In genomic region chr15:81522761-81523168, GRCm38 (mm10) we compare ENCODE assay signal across 7 mouse cellular contexts. TPM values are rescaled to one million over a fixed set of nuclear protein-coding genes. Genes with fewer than 3 reads are reported as not detected.
DNase-seq lines count a peak whose midpoint lies in the region; ATAC-seq and TF ChIP-seq lines count a peak whose summit lies in the region.

No protein-coding gene starts in this region.

- H3K9me3 ChIP-seq in embryonic facial prominence, embryonic 14.5 days (ENCODE audit: control insufficient read depth, low read length): no peaks in the 10 kb centered on the region
- no peaks in the 10 kb centered on the region for H3K9me3 ChIP-seq in intestine, embryonic 16.5 days (ENCODE audit: control insufficient read depth, low read length)
- no peaks in the 10 kb centered on the region for H3K9me3 ChIP-seq in midbrain, postnatal 0 days (ENCODE audit: low read length)

- H3K36me3 ChIP-seq in spleen, adult 2 months (ENCODE audit: control insufficient read depth, insufficient read depth, low read length): no peaks in the 10 kb centered on the region
- H3K36me3 ChIP-seq in embryonic facial prominence, embryonic 14.5 days (ENCODE audit: control insufficient read depth, insufficient read depth, low read length): no peaks in the 10 kb centered on the region
- H3K36me3 ChIP-seq in intestine, embryonic 16.5 days (ENCODE audit: control insufficient read depth, insufficient read depth, low read length): no peaks in the 10 kb centered on the region
- H3K36me3 ChIP-seq in midbrain, postnatal 0 days (ENCODE audit: insufficient read depth, low read length): no peaks in the 10 kb centered on the region

- H3K4me3 ChIP-seq in spleen, adult 2 months (ENCODE audit: extremely low read depth, insufficient read depth, insufficient read length): peak overlapping the region; percentile 93
- H3K4me3 ChIP-seq in embryonic facial prominence, embryonic 14.5 days (ENCODE audit: low read depth, low read length): peak overlapping the region; percentile 66
- peak overlapping the region; percentile 68 for H3K4me3 ChIP-seq in intestine, embryonic 16.5 days (ENCODE audit: low read length)
- H3K4me3 ChIP-seq in midbrain, postnatal 0 days (ENCODE audit: low read depth, low read length): peak overlapping the region; percentile 58

- peak overlapping the region; percentile 72 for H3K9ac ChIP-seq in embryonic facial prominence, embryonic 14.5 days (ENCODE audit: low read depth, low read length)
- H3K9ac ChIP-seq in intestine, embryonic 16.5 days (ENCODE audit: low read depth, low read length): peak overlapping the region; percentile 85
- H3K9ac ChIP-seq in midbrain, postnatal 0 days (replicated peaks; ENCODE audit: low read length, poor library complexity, severe bottlenecking): peak overlapping the region; percentile 77

- H3K4me1 ChIP-seq in spleen, adult 2 months (ENCODE audit: control insufficient read depth, insufficient read depth, insufficient read length): peaks cover 3% of the 10 kb centered on the region; the same call in 1 of the 2 replicates
- H3K4me1 ChIP-seq in embryonic facial prominence, embryonic 14.5 days (ENCODE audit: control insufficient read depth, insufficient read depth, low read length): no peaks in the 10 kb centered on the region
- no peaks in the 10 kb centered on the region; the same call in 1 of the 2 replicates for H3K4me1 ChIP-seq in intestine, embryonic 16.5 days (ENCODE audit: control insufficient read depth, insufficient read depth, low read length)
- H3K4me1 ChIP-seq in midbrain, postnatal 0 days (ENCODE audit: insufficient read depth, low read length): no peaks in the 10 kb centered on the region

- H3K4me2 ChIP-seq in embryonic facial prominence, embryonic 14.5 days (ENCODE audit: low read depth, low read length): peak overlapping the region; percentile 99
- peak overlapping the region; percentile 92 for H3K4me2 ChIP-seq in intestine, embryonic 16.5 days (ENCODE audit: low read depth, low read length)
- H3K4me2 ChIP-seq in midbrain, postnatal 0 days (ENCODE audit: low read depth, low read length, poor library complexity, severe bottlenecking): peak overlapping the region; percentile 95

- ATAC-seq in embryonic facial prominence, embryonic 14.5 days (ENCODE audit: low read depth): peak; percentile 72
- peak; percentile 91 for ATAC-seq in intestine, embryonic 16.5 days
- ATAC-seq in midbrain, postnatal 0 days (ENCODE audit: low FRiP score): peak; percentile 35; the same call in 1 of the 2 replicates

- TF ChIP-seq POLR2A in spleen, adult 2 months (IDR thresholded peaks at IDR 0.05; ENCODE audit: low read depth, low read length): no peak; the same call in 1 of the 2 replicates

- peak overlapping the region; percentile 100 for H3K27ac ChIP-seq in spleen, adult 2 months (ENCODE audit: insufficient read depth, low read length)
- peak overlapping the region; percentile 91 for H3K27ac ChIP-seq in embryonic facial prominence, embryonic 14.5 days (replicated peaks; ENCODE audit: low read depth, low read length)
- H3K27ac ChIP-seq in intestine, embryonic 16.5 days (ENCODE audit: low read length): peak overlapping the region; percentile 98
- peak overlapping the region; percentile 84 for H3K27ac ChIP-seq in midbrain, postnatal 0 days (ENCODE audit: low read depth, low read length)

- TF ChIP-seq CTCF in spleen, adult 2 months (IDR thresholded peaks at IDR 0.05; ENCODE audit: extremely low read depth, insufficient read depth, insufficient read length, insufficient replicate concordance): no peak
- TF ChIP-seq CTCF in midbrain, postnatal 0 days (IDR thresholded peaks at IDR 0.05): no peak

- peak in 1 of 2 experiments; percentile 86 for DNase-seq in spleen, adult 2 months (ENCODE audit: low read depth in 1 of 2, low spot score in 2 of 2)
- DNase-seq in spleen, postnatal 14 days (ENCODE audit: low spot score in 2 of 2): no peak
- DNase-seq in embryonic facial prominence, embryonic 14.5 days (ENCODE audit: low spot score): peak; percentile 60
- DNase-seq in midbrain, postnatal 0 days (ENCODE audit: low spot score): peak; percentile 14
- DNase-seq in cerebellum, adult 9-10 months: no peak
- no peak for DNase-seq in adrenal gland, postnatal 25 days

- under 1% methylated on average over 16 of the region's 16 CpGs for WGBS in spleen, adult 2 months
- WGBS in embryonic facial prominence, embryonic 14.5 days: 0% methylated on average over 10 of the region's 16 CpGs
- WGBS in intestine, embryonic 16.5 days: 1% methylated on average over 16 of the region's 16 CpGs
- WGBS in midbrain, postnatal 0 days: under 1% methylated on average over 15 of the region's 16 CpGs

- H3K27me3 ChIP-seq in spleen, adult 2 months (ENCODE audit: control insufficient read depth, insufficient read depth, low read length): no peaks in the 10 kb centered on the region
- no peaks in the 10 kb centered on the region for H3K27me3 ChIP-seq in embryonic facial prominence, embryonic 14.5 days (replicated peaks; ENCODE audit: control insufficient read depth, insufficient read depth, low read length)
- H3K27me3 ChIP-seq in intestine, embryonic 16.5 days (replicated peaks; ENCODE audit: control insufficient read depth, insufficient read depth, low read length): no peaks in the 10 kb centered on the region
- no peaks in the 10 kb centered on the region for H3K27me3 ChIP-seq in midbrain, postnatal 0 days (ENCODE audit: insufficient read depth, low read length)

RNA-seq across cellular contexts. Expression of gene Rbx1, which starts 56.7 kb away (rescaled TPM):
- polyA plus RNA-seq in spleen, adult 2 months (2012; rRNA removed): 32.3 and 32.9 TPM in 2 replicates
- polyA plus RNA-seq in embryonic facial prominence, embryonic 14.5 days (2014; fragmentation: Nextera tagmentation; extraction: Ambion mirVana): 490 and 495 TPM in 2 replicates
- polyA plus RNA-seq in intestine, embryonic 16.5 days (2015; fragmentation: Nextera tagmentation; extraction: Ambion mirVana): 378 and 400 TPM in 2 replicates
- total RNA-seq in midbrain, postnatal 0 days (2014; rRNA removed): 152 and 155 TPM in 2 replicates
- 397 and 411 TPM in 2 replicates for polyA plus RNA-seq in midbrain, postnatal 0 days (2015; fragmentation: Nextera tagmentation; extraction: Ambion mirVana)
- total RNA-seq in adrenal gland, postnatal 25 days (2021): 107 and 141 TPM in 2 replicates

Comparison
In these comparisons a context has a peak if more than half of its experiments do, and no peak if none do; other contexts are left out.
1. DNase-seq: peak in embryonic facial prominence, embryonic 14.5 days (single experiment) and midbrain, postnatal 0 days (single experiment); none in spleen, postnatal 14 days (0 of 2), cerebellum, adult 9-10 months (single experiment) and adrenal gland, postnatal 25 days (single experiment).
2. ATAC-seq: peak in every context shown above with its lines; median percentile 91 in intestine, embryonic 16.5 days; 72 in embryonic facial prominence, embryonic 14.5 days; 35 in midbrain, postnatal 0 days.
3. RNA of gene Rbx1, which starts 56.7 kb away (polyA plus RNA-seq): 490 to 495 TPM in embryonic facial prominence, embryonic 14.5 days, 378 to 400 TPM in intestine, embryonic 16.5 days and 397 to 411 TPM in midbrain, postnatal 0 days; 32.3 to 32.9 TPM in spleen, adult 2 months; every median in the first group is over 10 times any median in the second.
4. Peak in every context shown above with its lines, with median percentiles within 50 percentile points of each other: H3K27ac ChIP-seq, H3K4me3 ChIP-seq, H3K4me2 ChIP-seq and H3K9ac ChIP-seq.